Mouse (Mus musculus) left cerebral cortex, adult 8-10 months (tissue): Measurements from ENCODE around the gene Pfdn6. TPM values are rescaled to one million over a fixed set of nuclear protein-coding genes. Genes with fewer than 3 reads are reported as not detected.

Experiments used
- DNase-seq, 2 experiments: peaks; one replicate each; pipeline ENCODE4 v3.0.0; 2022; ENCODE audit warnings: low spot score in 2 of 2
- total RNA-seq, 4 experiments: library from RNA; stranded (reverse); gene quantifications; 2 replicates each; pipeline ENCODE4 v1.2.4; 2022

Gene Pfdn6
- total RNA-seq, 4 experiments from 2014 or later, result 81.6 to 112 (median 95.7) TPM

GRCm38 (mm10) chr17:33932448-33932847 lies 7.7 kb downstream of the Pfdn6 start:
- DNase-seq, result no peak

DNA sequence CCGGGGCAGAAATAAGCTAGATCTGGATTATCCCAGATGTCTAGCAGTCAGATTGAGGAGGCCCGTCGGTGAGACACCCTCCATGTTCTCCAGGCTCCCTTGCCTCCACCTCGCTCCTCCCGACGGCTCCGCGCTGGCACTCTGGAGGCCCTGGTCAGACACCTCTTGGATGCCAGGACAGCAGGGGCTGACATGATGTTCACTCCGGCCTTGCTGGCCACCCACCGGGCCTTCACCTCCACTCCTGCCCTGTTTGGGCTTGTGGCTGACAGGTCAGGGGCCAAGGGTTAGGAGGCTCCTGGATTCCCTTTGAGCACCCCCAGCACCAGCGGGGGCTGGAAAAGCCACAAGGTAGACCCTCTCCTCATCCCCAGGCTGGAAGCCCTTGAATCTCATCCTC lies 8.2 kb downstream of the Pfdn6 start:
- DNase-seq, result peak in 1 of 2 experiments; percentile 22

GRCm38 (mm10) chr17:33931159-33931866 lies 8.8 kb downstream of the Pfdn6 start:
- peak in 1 of 2 experiments; percentile 22 for DNase-seq

GRCm38 (mm10) chr17:33930280-33931158 lies 9.6 kb downstream of the Pfdn6 start:
- peak in 1 of 2 experiments; percentile 68 for DNase-seq

- DNase-seq, result peak; percentile 87 to 89
These were observed 10.5 kb downstream of the Pfdn6 start, which contains the start of gene Rgl2 for GRCm38 (mm10) chr17:33929371-33930279. TSS of gene Rgl2 (plus strand) at chr17:33929543.

- no peak for DNase-seq
These were observed 11.7 kb downstream of the Pfdn6 start for GRCm38 (mm10) chr17:33928251-33928947.

GRCm38 (mm10) chr17:33926207-33926932 lies 13.8 kb downstream of the Pfdn6 start:
- DNase-seq, result no peak

DNA sequence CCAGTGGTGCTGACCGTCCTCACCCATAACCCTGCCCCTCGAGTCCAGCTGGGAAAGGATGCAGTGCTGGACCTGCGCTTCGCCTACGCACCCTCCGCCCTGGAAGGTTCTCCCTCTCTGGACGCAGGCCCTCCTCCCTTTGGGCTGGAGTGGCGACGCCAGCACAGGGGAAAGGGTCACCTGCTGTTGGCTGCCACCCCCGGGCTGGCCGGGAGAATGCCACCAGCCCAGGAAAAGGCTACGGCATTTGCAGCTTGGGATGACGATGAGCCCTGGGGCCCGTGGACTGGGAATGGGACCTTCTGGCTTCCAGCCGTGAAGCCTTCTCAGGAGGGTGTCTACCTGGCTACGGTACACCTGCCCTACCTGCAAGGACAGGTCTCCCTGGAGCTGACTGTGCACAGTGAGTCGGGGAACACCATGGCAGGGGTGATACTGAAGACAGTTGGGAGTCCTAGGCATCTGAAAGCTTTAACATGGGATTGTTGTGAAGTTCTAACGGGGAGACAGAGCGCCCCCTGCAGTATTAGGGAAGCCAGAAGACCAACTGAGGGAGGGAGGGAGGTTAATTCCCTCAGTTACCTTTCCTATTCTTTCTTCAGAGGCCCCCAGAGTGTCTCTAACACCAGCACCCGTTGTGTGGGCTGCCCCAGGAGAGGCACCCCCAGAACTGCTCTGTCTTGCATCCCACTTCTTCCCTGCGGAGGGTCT lies 14.6 kb downstream of the Pfdn6 start:
- no peak for DNase-seq

- DNase-seq, result no peak
These were observed 15.4 kb downstream of the Pfdn6 start for GRCm38 (mm10) chr17:33924577-33925283.

- DNase-seq, result peak in 1 of 2 experiments; percentile 8
These were observed 18.8 kb downstream of the Pfdn6 start for GRCm38 (mm10) chr17:33921361-33921760.

DNA sequence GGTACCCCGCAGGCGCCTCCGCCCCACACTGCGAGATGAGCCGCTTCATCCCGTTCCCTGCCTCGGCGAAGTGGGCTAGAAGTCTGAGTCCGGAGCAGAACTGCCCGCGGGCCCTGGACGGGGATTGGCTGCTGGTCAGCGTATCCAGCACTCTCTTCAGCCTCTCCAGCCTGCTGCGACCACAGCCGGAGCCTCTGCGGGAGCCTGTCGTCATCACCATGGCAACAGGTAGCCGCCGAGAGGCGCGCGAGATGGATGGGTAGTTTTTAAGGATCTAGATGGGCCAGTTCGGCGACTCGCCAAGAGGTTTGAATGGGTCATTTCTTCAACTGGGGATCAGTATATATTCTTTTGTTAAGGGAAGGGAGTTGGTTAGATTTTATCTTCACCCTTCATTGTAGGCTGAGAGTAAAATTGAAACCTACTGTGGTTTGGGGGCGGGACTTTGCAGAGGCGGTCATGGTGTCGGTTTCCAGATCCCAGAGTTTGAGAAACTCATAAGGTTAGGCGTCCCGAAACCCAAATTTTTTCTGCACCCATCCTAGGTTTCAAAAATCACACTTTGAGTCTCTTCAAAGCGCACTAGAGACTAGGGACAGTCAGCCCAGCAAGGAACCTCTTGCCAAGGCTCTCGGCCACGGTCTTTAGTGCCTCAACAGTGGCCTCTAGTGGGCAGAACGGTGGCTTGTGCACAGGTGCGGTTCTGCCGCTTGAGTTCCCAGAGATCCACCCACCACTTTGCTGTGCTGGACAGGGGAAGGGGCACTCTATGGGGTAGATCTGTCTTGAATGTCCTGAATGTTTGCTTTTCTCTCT lies 19.7 kb downstream of the Pfdn6 start:
- DNase-seq, result peak; percentile 67 to 72

DNA sequence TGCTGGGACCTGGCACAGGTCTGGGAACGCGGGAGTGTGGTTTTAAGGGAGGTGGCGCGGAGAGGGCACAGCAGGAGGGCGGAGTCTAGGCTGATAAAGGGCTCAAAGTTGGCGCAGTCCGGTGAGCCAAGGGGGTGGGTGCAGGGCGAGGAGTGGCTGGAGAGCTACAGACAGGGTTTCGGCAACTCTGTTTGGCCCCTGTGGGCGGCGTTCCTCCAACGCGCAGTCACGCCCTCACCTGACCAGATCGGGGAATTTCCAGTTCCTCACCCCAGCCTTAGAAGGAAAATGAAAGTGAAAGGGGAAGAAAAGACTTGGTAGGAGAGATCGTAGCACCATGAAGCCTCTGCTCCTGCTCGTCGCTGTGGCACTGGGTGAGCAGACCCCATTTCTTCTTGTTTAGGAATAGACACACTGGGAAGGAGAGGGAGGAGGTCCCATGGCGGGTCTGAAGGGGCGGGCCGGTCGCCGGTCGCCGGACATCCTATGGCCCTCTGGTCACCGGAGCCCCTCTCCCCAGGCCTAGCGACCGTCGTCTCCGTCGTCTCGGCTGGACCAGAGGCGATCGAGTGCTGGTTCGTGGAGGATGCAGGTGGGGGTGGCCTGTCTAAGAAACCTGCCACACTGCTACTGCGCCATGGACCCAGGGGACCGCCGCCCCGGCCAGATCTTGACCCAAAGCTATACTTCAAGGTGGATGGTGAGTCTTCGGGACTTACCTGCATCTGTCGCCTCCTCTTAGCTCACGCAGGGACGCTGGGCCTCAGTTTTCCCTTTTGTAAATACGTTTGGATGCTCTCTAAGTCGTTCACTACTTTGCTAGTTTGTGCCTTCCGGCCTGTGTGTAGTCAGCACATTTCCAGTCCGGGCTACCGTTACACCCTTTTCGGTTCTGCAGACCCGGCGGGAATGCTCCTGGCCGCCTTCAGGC lies 20.5 kb downstream of the Pfdn6 start:
- DNase-seq, result peak; percentile 47 to 49

DNA sequence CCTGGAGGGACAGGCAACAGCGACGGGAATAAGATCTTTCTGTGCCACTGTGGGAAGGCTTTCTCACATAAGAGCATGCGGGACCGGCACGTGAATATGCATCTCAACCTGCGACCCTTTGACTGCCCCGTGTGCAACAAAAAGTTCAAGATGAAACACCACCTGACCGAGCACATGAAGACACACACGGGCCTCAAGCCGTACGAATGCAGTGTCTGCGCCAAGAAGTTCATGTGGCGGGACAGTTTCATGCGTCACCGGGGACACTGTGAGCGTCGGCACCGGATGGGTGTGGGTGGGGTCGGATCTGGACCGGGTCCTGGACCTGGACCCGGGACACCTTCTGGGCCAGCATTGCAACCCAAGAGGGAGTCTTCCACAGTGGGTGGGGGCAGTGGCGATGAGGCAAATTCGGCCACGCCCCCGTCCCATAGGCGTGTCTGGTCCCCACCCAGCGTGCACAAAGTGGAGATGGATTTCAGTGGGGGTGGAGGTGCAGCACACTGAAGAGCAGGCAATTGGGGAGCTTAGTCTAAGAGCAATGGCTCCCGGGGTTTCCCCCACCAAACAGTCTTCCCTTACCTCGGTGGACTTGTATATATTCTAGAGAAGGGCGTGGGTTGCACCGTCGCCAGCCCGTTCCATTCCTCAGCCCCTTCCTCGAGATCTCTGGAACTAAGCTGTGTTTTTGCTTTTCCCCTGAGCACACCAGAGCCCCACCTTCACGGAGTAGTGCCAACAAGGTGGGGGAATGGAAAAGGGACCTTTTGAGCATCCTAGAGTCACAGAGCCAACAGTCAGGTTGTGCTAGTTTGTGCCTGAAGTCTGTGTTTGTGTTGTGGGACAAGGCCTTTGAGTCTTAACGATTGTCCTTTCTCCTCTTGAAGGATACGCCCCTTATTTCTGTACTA lies 21.6 kb downstream of the Pfdn6 start:
- DNase-seq, result peak in 1 of 2 experiments; percentile 31

DNA sequence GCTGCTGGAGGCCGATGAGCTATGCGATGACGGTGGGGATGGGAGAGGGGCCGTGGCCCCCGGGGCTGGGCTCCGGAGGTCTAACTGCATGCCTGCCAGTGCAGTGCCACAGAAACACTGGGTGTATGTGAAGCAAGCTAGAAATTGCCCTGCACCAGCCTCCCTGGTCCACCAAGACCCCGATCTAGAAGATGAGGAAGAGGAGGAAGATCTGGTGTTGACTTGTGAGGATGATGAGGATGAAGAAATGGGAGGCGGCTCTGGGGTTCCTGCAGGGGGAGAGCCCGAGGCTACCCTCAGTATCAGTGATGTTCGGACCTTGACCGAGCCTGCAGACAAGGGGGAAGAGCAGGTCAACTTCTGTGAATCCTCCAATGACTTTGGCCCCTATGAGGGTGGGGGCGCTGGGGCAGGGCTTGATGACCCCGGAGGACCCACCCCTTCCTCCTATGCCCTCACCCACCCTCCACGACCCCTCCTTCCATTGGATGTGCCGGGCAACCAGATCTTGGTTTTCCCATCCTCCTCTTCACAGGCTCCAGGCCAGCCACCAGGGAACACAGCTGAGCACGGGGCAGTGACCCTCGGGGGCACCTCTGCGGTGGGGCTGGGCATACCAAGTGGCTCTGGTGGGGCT lies 22.4 kb downstream of the Pfdn6 start:
- peak in 1 of 2 experiments; percentile 26 for DNase-seq
